Mouse (Mus musculus): ENCODE measurements around the gene Schip1. TPM values are rescaled to one million over a fixed set of nuclear protein-coding genes. Genes with fewer than 3 reads are reported as not detected.

Gene Schip1
- polyA plus RNA-seq, 1 experiment from 2014 or later, result 65.8 TPM

GRCm38 (mm10) chr3:68630261-68630660, 565.7 kb downstream of the Schip1 start:
- Histone ChIP-seq H3K9me3 (replicated peaks) (no peaks in the 10 kb centered on the region), H3K27ac (no peak overlapping the region), H3K9ac (no peak overlapping the region), H3K4me1 (replicated peaks) (peaks cover 6% of the 10 kb centered on the region; the same call in 1 of the 2 replicates), H3K36me3 (peaks cover 16% of the 10 kb centered on the region), H3K4me2 (no peak overlapping the region), H3K4me3 (no peak overlapping the region), H3K27me3 (no peaks in the 10 kb centered on the region)
- 57% methylated on average over 4 of the region's 4 CpGs for WGBS
- no peak for ATAC-seq (replicated peaks; ENCODE audit: insufficient number of reproducible peaks, insufficient read depth, low FRiP score, low read depth)

GRCm38 (mm10) chr3:68630821-68631220, 566.2 kb downstream of the Schip1 start:
- Histone ChIP-seq H3K36me3 (peaks cover 16% of the 10 kb centered on the region), H3K9ac (no peak overlapping the region), H3K27ac (no peak overlapping the region), H3K4me2 (no peak overlapping the region), H3K27me3 (no peaks in the 10 kb centered on the region), H3K4me1 (replicated peaks) (peaks cover 6% of the 10 kb centered on the region; the same call in 1 of the 2 replicates), H3K4me3 (no peak overlapping the region), H3K9me3 (replicated peaks) (no peaks in the 10 kb centered on the region)
- WGBS, result 40% methylated on average over 3 of the region's 3 CpGs
- ATAC-seq (replicated peaks; ENCODE audit: insufficient number of reproducible peaks, insufficient read depth, low FRiP score, low read depth), result no peak

GRCm38 (mm10) chr3:68632714-68633113, 568.1 kb downstream of the Schip1 start:
- H3K27ac ChIP-seq, result no peak overlapping the region
- peaks cover 6% of the 10 kb centered on the region; the same call in 1 of the 2 replicates for H3K4me1 ChIP-seq (replicated peaks)
- peaks cover 5% of the 10 kb centered on the region for H3K36me3 ChIP-seq
- no peak overlapping the region for H3K9ac ChIP-seq
- no peak overlapping the region for H3K4me2 ChIP-seq
- H3K27me3 ChIP-seq, result no peaks in the 10 kb centered on the region
- WGBS, result 69% methylated on average over 3 of the region's 3 CpGs
- H3K4me3 ChIP-seq, result no peak overlapping the region
- no peak for ATAC-seq (replicated peaks; ENCODE audit: insufficient number of reproducible peaks, insufficient read depth, low FRiP score, low read depth)
- no peaks in the 10 kb centered on the region for H3K9me3 ChIP-seq (replicated peaks)

GRCm38 (mm10) chr3:68633577-68633976, 569.0 kb downstream of the Schip1 start:
- 96% methylated on average over 4 of the region's 4 CpGs for WGBS
- H3K4me3 ChIP-seq, result no peak overlapping the region

GRCm38 (mm10) chr3:68637960-68638359, 573.4 kb downstream of the Schip1 start:
- Histone ChIP-seq H3K36me3 (no peaks in the 10 kb centered on the region), H3K9ac (no peak overlapping the region), H3K4me2 (no peak overlapping the region), H3K27ac (no peak overlapping the region), H3K4me1 (replicated peaks) (no peaks in the 10 kb centered on the region), H3K4me3 (no peak overlapping the region), H3K9me3 (replicated peaks) (no peaks in the 10 kb centered on the region), H3K27me3 (no peaks in the 10 kb centered on the region)
- no peak for ATAC-seq (replicated peaks; ENCODE audit: insufficient number of reproducible peaks, insufficient read depth, low FRiP score, low read depth)
- WGBS, result 51% methylated on average over 7 of the region's 7 CpGs

More at GRCm38 (mm10) chr3:68633577-68633976, 569.0 kb downstream of the Schip1 start:
- Histone ChIP-seq H3K9ac (no peak overlapping the region), H3K9me3 (replicated peaks) (no peaks in the 10 kb centered on the region), H3K36me3 (no peaks in the 10 kb centered on the region), H3K4me2 (no peak overlapping the region), H3K4me1 (replicated peaks) (peaks cover 6% of the 10 kb centered on the region; the same call in 1 of the 2 replicates), H3K27me3 (no peaks in the 10 kb centered on the region), H3K27ac (no peak overlapping the region)
- no peak for ATAC-seq (replicated peaks; ENCODE audit: insufficient number of reproducible peaks, insufficient read depth, low FRiP score, low read depth)

GRCm38 (mm10) chr3:68638703-68639102, 574.1 kb downstream of the Schip1 start:
- Histone ChIP-seq H3K9ac (no peak overlapping the region), H3K4me1 (replicated peaks) (no peaks in the 10 kb centered on the region), H3K4me2 (no peak overlapping the region), H3K9me3 (replicated peaks) (no peaks in the 10 kb centered on the region), H3K27me3 (no peaks in the 10 kb centered on the region), H3K36me3 (no peaks in the 10 kb centered on the region), H3K27ac (no peak overlapping the region), H3K4me3 (no peak overlapping the region)
- ATAC-seq (replicated peaks; ENCODE audit: insufficient number of reproducible peaks, insufficient read depth, low FRiP score, low read depth), result no peak
- 89% methylated on average over 1 of the region's 1 CpGs for WGBS

- no peak overlapping the region for H3K4me3 ChIP-seq
- H3K4me1 ChIP-seq (replicated peaks), result no peaks in the 10 kb centered on the region
- H3K9me3 ChIP-seq (replicated peaks), result no peaks in the 10 kb centered on the region
- no peak for ATAC-seq (replicated peaks; ENCODE audit: insufficient number of reproducible peaks, insufficient read depth, low FRiP score, low read depth)
- H3K4me2 ChIP-seq, result no peak overlapping the region
- H3K9ac ChIP-seq, result no peak overlapping the region
- H3K27ac ChIP-seq, result no peak overlapping the region
- H3K36me3 ChIP-seq, result no peaks in the 10 kb centered on the region
- H3K27me3 ChIP-seq, result no peaks in the 10 kb centered on the region
- WGBS, result 81% methylated on average over 7 of the region's 7 CpGs
These were observed 578.3 kb downstream of the Schip1 start for GRCm38 (mm10) chr3:68642935-68643334.

GRCm38 (mm10) chr3:68646387-68647130, 582.0 kb downstream of the Schip1 start:
- 77% methylated on average over 6 of the region's 6 CpGs for WGBS
- no peaks in the 10 kb centered on the region for H3K4me1 ChIP-seq (replicated peaks)
- no peak overlapping the region for H3K9ac ChIP-seq
- ATAC-seq (replicated peaks; ENCODE audit: insufficient number of reproducible peaks, insufficient read depth, low FRiP score, low read depth), result no peak
- H3K36me3 ChIP-seq, result no peaks in the 10 kb centered on the region
- H3K4me2 ChIP-seq, result no peak overlapping the region
- no peak overlapping the region for H3K27ac ChIP-seq
- no peaks in the 10 kb centered on the region for H3K9me3 ChIP-seq (replicated peaks)
- no peaks in the 10 kb centered on the region for H3K27me3 ChIP-seq
- H3K4me3 ChIP-seq, result no peak overlapping the region

GRCm38 (mm10) chr3:68647282-68647681, 582.7 kb downstream of the Schip1 start:
- ATAC-seq (replicated peaks; ENCODE audit: insufficient number of reproducible peaks, insufficient read depth, low FRiP score, low read depth), result no peak
- Histone ChIP-seq H3K27ac (no peak overlapping the region), H3K4me3 (no peak overlapping the region), H3K27me3 (no peaks in the 10 kb centered on the region), H3K9ac (no peak overlapping the region), H3K4me1 (replicated peaks) (no peaks in the 10 kb centered on the region), H3K36me3 (no peaks in the 10 kb centered on the region), H3K4me2 (no peak overlapping the region), H3K9me3 (replicated peaks) (no peaks in the 10 kb centered on the region)
- WGBS, result 69% methylated on average over 3 of the region's 3 CpGs

GRCm38 (mm10) chr3:68650251-68650650, 585.6 kb downstream of the Schip1 start:
- ATAC-seq (replicated peaks; ENCODE audit: insufficient number of reproducible peaks, insufficient read depth, low FRiP score, low read depth), result no peak
- Histone ChIP-seq H3K27ac (no peak overlapping the region), H3K4me2 (no peak overlapping the region), H3K9ac (no peak overlapping the region), H3K27me3 (no peaks in the 10 kb centered on the region), H3K4me3 (no peak overlapping the region), H3K4me1 (replicated peaks) (no peaks in the 10 kb centered on the region), H3K9me3 (replicated peaks) (no peaks in the 10 kb centered on the region), H3K36me3 (no peaks in the 10 kb centered on the region)
- WGBS, result 81% methylated on average over 3 of the region's 3 CpGs

GRCm38 (mm10) chr3:68656607-68657352, 592.2 kb downstream of the Schip1 start:
- Histone ChIP-seq H3K9ac (no peak overlapping the region), H3K36me3 (no peaks in the 10 kb centered on the region), H3K4me2 (no peak overlapping the region), H3K27ac (no peak overlapping the region), H3K9me3 (replicated peaks) (no peaks in the 10 kb centered on the region), H3K4me1 (replicated peaks) (peaks cover 11% of the 10 kb centered on the region), H3K4me3 (no peak overlapping the region), H3K27me3 (no peaks in the 10 kb centered on the region)
- no peak for ATAC-seq (replicated peaks; ENCODE audit: insufficient number of reproducible peaks, insufficient read depth, low FRiP score, low read depth)
- 74% methylated on average over 4 of the region's 4 CpGs for WGBS
